Mouse (Mus musculus) left cerebral cortex, adult 2 months (tissue): Measurements from ENCODE around the gene Zfhx3. TPM values are rescaled to one million over a fixed set of nuclear protein-coding genes. Genes with fewer than 3 reads are reported as not detected.

Source experiments
- DNase-seq, 2 experiments: peaks; one replicate each; pipeline ENCODE4 v3.0.0; 2021 to 2022; ENCODE audit warnings: low spot score in 2 of 2, mixed read lengths in 1 of 2; ENCODE audit errors: extremely low spot score in 1 of 2
- H3K27ac ChIP-seq: fragments of 200-600 bp; 2 replicates; pipeline ENCODE4 v1.8.1; 2022
- H3K4me3 ChIP-seq: fragments of 200-600 bp; 2 replicates; pipeline ENCODE4 v1.8.1; 2022
- CTCF ChIP-seq: fragments of 200-600 bp; IDR thresholded peaks from 2 replicates; pipeline ENCODE4 v1.8.1; 2022; ENCODE audit warnings: antibody characterized with exemption, mild to moderate bottlenecking, moderate library complexity
- intact Hi-C: fragments of 180-260 bp; cut with DNase I; formaldehyde crosslinking; loops from one replicate; pipeline ENCODE4 v1.15.1; 2025
- total RNA-seq, 2 experiments: library from RNA; stranded (reverse); gene quantifications; 2 replicates each; pipeline ENCODE4 v1.2.3; 2021

Zfhx3 gene
- total RNA-seq, 2 experiments from 2014 or later, result 5.0 to 5.1 TPM

DNA sequence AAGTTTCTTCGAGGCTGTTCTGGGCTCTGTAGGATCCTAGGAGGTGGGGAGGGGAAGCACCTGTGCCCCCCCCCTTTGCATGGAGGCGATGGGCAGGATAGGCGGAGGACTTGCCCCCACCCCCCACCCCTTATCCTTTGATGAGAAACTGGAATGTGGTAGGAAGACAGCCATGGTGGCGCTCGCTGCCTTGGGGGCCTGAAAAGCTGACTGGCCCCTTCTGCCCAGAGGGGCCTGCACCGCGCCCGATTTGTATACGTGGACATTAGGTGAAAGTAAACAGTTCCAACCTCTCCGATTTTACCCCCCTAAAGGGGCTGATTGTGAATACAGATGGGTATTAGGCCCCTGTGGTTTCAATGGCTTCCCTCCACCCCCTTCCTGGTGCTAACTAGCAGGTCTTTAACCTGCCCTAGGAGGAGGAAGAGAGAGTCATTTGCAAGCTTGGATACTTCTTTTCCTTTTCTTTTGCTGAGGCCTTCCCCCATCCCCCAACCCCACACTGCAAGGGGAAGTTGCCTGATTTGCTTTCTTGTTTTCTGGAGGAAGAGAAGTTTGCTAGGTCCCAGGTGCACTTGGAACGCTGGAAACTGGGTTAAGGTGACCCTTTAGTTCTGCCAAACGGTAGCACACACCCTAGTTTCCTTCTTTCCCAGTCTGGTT lies 787.4 kb downstream of the Zfhx3 start:
- intact Hi-C loops, result no loop called here
- TF ChIP-seq CTCF, result no peak
- DNase-seq, result no peak
- Histone ChIP-seq H3K4me3 (no peak overlapping the region), H3K27ac (no peak overlapping the region)

GRCm38 (mm10) chr8:108730907-108731440 lies 788.5 kb downstream of the Zfhx3 start:
- Histone ChIP-seq H3K4me3 (no peak overlapping the region), H3K27ac (no peak overlapping the region)
- DNase-seq, result no peak
- intact Hi-C loops, result no loop called here
- no peak for TF ChIP-seq CTCF

DNA sequence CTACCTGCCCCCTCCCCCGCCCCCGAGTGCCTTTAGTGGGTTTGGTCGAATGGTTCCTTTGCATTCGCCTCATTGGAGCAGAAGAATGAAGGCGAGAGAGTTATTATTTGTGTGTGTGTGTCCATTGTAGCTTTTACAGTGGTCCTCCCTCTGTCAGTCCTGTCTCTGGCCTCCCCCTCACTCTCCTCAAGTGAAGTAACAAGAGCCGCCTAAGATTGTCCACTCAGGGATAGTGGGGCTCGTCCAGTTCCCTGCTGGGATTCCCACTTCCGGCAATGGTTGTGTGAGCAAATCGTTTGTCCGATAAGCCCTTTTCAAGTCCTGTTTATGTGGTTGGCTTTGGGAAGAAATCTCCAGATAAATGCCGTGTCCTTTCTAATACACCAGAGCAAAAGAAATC lies 790.1 kb downstream of the Zfhx3 start:
- no peak overlapping the region for H3K4me3 ChIP-seq
- TF ChIP-seq CTCF, result no peak

GRCm38 (mm10) chr8:108733385-108733784 lies 790.9 kb downstream of the Zfhx3 start:
- DNase-seq, result no peak
- intact Hi-C loops, result no loop called here
- no peak overlapping the region for H3K4me3 ChIP-seq
- TF ChIP-seq CTCF, result no peak
- no peak overlapping the region for H3K27ac ChIP-seq

More for the DNA sequence above, 790.1 kb downstream of the Zfhx3 start:
- DNase-seq, result no peak
- intact Hi-C loops, result no loop called here
- no peak overlapping the region for H3K27ac ChIP-seq

DNA sequence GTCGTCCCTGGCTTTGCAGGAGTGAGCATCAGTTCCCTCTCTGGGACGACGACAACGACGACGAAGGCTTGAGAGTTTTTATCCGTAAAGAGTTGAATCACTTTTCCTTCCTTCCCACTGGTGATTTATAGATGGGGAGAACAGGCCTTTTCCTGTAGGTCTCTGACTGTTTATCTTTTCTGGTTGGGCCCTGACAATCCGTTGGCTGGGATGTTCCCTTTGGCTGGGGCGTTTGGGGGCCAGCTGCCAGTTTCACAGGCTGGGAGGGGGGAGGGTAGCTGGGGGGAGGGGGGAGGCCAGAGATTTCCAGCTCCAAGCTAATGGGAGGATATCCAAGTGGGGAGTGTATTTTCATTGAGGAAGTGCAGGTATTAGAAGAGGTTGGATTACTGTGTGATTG lies 794.0 kb downstream of the Zfhx3 start:
- no peak for TF ChIP-seq CTCF
- intact Hi-C loops, result no loop called here
- Histone ChIP-seq H3K4me3 (no peak overlapping the region), H3K27ac (no peak overlapping the region)
- no peak for DNase-seq

DNA sequence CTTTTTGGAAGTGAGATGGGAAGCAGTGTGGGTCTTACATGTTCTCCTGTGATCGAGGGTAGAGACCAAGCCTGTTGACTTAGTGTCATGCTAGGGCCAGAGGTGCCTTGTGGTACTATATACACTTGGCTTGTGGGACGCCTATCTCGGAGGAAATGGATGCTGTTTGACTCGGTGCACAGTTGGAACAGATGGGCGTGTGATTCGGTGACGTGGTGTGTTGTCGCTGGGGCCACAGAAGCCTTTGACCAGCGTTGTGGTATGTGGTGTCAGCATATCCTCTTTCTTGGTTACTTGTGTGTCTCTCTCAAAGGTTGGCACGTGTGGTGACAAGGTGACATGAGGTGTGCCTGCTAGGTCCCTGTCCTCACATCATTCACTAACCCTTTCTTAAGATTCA lies 795.7 kb downstream of the Zfhx3 start:
- Histone ChIP-seq H3K4me3 (no peak overlapping the region), H3K27ac (no peak overlapping the region)
- TF ChIP-seq CTCF, result no peak
- DNase-seq, result no peak
- intact Hi-C loops, result no loop called here

- no peak for TF ChIP-seq CTCF
- no peak for DNase-seq
- intact Hi-C loops, result no loop called here
- Histone ChIP-seq H3K4me3 (no peak overlapping the region), H3K27ac (no peak overlapping the region)
Observed at GRCm38 (mm10) chr8:108739517-108739916, 797.1 kb downstream of the Zfhx3 start.

GRCm38 (mm10) chr8:108740443-108740842 lies 798.0 kb downstream of the Zfhx3 start:
- peak; percentile 71 to 84 for DNase-seq
- TF ChIP-seq CTCF, result no peak
- Histone ChIP-seq H3K4me3 (no peak overlapping the region), H3K27ac (no peak overlapping the region)
- intact Hi-C loops, result loop anchor here (5.0 kb wide), 1 partner anchor 173 kb away; no protein-coding TSS in a partner anchor

- no peak for TF ChIP-seq CTCF
- intact Hi-C loops, result loop anchor here (5.0 kb wide), 1 partner anchor 174 kb away; no protein-coding TSS in a partner anchor
- no peak overlapping the region for H3K4me3 ChIP-seq
- DNase-seq, result no peak
- H3K27ac ChIP-seq, result no peak overlapping the region
Observed at GRCm38 (mm10) chr8:108741651-108742050, 799.2 kb downstream of the Zfhx3 start.

DNA sequence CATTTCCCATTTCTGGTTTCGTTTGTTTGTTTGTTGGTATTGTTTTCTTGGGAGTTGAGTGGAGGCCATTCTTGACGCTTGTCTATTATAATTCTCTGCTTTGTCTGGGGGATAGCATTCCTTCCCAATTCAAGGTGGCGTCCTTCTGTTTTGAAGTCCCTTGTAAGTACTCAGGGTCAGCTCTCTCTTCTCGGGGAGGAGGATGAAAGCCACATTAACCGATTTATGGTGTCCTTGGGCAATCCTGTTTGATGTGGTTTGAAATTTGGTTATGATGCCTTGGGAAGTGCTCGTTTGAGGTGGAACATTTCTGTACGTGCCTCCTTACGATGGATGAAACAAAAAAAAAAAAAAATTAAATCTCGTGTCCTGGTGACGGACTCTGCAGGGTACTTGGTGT lies 800.0 kb downstream of the Zfhx3 start:
- H3K27ac ChIP-seq, result no peak overlapping the region
- intact Hi-C loops, result loop anchor here (5.0 kb wide), 1 partner anchor 175 kb away; no protein-coding TSS in a partner anchor
- no peak for TF ChIP-seq CTCF
- H3K4me3 ChIP-seq, result no peak overlapping the region
- DNase-seq, result no peak

DNA sequence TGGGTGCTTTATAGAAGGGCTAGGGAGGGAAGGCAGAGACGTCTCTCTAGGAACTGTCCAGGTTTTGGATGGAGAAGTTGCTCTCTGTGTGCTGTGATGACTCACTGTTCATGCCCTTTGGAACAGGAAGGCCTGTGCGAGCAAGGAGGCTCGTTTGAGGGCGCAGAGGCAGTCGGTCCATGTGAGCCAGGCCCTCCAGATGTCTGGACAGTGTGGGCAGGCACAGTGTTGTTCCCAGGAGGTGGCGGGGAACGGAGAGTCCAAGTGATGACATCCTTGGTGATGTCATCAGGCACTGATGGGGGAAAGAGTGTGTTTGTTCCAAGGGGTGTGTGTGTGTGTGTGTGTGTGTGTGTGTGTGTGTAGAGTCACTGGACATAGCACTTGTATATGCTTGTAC lies 800.8 kb downstream of the Zfhx3 start:
- no peak overlapping the region for H3K4me3 ChIP-seq
- no peak for TF ChIP-seq CTCF
- no peak for DNase-seq
- H3K27ac ChIP-seq, result no peak overlapping the region
- intact Hi-C loops, result loop anchor here (5.0 kb wide), 1 partner anchor 176 kb away; no protein-coding TSS in a partner anchor

GRCm38 (mm10) chr8:108745551-108745950 lies 803.1 kb downstream of the Zfhx3 start:
- DNase-seq, result no peak
- no peak for TF ChIP-seq CTCF
- intact Hi-C loops, result no loop called here
- Histone ChIP-seq H3K27ac (no peak overlapping the region), H3K4me3 (no peak overlapping the region)

DNA sequence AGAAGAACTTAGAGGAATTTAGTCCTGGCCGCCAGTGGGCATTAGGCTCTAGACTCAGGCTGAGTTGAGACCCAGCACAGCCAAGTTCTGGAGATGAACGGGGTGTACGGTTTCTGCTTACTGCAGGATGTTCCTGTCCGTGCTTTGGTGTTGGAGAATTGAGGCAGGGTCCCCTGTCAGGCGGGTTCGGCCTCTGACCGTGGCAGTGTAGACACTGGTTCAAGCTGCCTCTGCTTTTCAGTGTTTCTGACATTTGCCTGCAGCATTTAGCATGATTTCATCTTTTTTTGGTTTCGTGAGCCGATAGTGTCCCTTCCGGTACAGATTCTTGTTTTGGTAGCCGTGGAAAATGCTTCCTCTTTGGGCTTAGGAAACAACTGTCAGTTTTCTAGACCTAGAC lies 805.7 kb downstream of the Zfhx3 start:
- no peak for DNase-seq
- Histone ChIP-seq H3K27ac (no peak overlapping the region), H3K4me3 (no peak overlapping the region)
- TF ChIP-seq CTCF, result no peak
- intact Hi-C loops, result no loop called here
